Mouse (Mus musculus) spleen, adult 2 months (tissue): ENCODE results near the gene Apobec2.

Experiments
- CTCF ChIP-seq: fragments of 200-500 bp; IDR thresholded peaks from 2 replicates; pipeline ENCODE4 v1.5.1; 2011; ENCODE audit warnings: mild to moderate bottlenecking, inconsistent platforms; ENCODE audit not compliant: insufficient read depth, insufficient read length, insufficient replicate concordance; ENCODE audit errors: extremely low read depth
- POLR2A ChIP-seq: fragments of 200-500 bp; IDR thresholded peaks from 2 replicates; pipeline ENCODE4 v1.6.1; 2011; ENCODE audit warnings: low read depth, low read length, inconsistent platforms

DNA sequence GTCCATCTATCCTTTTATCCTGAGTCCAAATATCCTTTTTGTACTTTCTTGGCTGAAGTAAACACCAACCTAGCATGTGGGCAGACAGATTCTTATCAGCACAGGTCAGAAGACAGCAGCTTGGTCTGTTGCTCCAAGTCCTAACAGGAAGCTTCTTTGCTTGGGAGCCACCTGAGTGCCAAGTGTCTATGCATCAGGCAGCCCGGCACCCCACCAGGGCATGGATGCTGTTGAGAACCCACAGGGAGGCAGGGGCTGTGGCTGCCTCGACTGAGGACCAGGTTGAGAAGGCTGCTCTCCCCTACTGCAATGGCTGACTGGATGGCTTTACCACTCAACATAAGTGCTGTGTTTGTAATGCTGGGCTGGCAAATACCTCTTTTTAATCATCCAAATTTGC lies 44.1 kb downstream of the Apobec2 start:
- TF ChIP-seq POLR2A (no peak), CTCF (no peak)
